12 mouse cellular contexts compared by ENCODE assay signal in the genomic region with DNA sequence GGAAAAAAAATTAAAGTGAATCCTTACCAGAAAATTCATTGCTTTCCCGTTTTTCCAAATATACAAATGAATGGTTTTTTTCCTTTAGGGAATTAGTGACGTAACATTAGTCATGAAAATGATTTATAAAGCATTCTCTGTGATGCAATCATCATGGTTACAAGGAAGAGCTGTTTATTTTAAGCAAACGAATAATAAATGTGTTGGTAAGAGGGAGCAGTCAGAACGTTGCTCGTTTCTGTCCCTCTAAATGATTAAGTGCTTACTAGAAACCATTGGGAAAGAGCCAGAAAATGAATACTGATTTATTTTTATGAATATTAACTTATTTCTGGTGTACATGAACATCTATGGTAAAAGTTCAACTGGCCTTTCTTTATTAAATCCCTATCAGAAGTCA.
"Had no signal": no experiment of that assay in that cellular context is flagged by ENCODE, and none has a peak within 500 bp of the region (broad histone marks: within the 10 kb centered on the region; RNA-seq: fewer than 3 reads in every experiment).

No protein-coding gene starts in this region.

- H3K4me3 ChIP-seq: gastrocnemius, adult 2 months; heart, embryonic 10.5 days; heart, embryonic 12.5 days; hindbrain, embryonic 10.5 days; hindbrain, embryonic 12.5 days; intestine, embryonic 15.5 days; limb, embryonic 13.5 days; limb, embryonic 15.5 days; liver, embryonic 12.5 days had no signal

- H3K9me3 ChIP-seq: heart, embryonic 10.5 days; heart, embryonic 12.5 days; hindbrain, embryonic 10.5 days; hindbrain, embryonic 12.5 days; intestine, embryonic 15.5 days; limb, embryonic 13.5 days; limb, embryonic 15.5 days; liver, embryonic 12.5 days had no signal

- H3K27ac ChIP-seq: gastrocnemius, adult 2 months; heart, embryonic 10.5 days; hindbrain, embryonic 10.5 days; hindbrain, embryonic 12.5 days; hindbrain, embryonic 14.5 days; intestine, embryonic 15.5 days; limb, embryonic 13.5 days; limb, embryonic 15.5 days; liver, embryonic 12.5 days had no signal

- H3K9ac ChIP-seq: heart, embryonic 12.5 days; hindbrain, embryonic 12.5 days; hindbrain, embryonic 14.5 days; intestine, embryonic 15.5 days; limb, embryonic 13.5 days; limb, embryonic 15.5 days; liver, embryonic 12.5 days had no signal

- H3K36me3 ChIP-seq: heart, embryonic 10.5 days; heart, embryonic 12.5 days; hindbrain, embryonic 10.5 days; hindbrain, embryonic 12.5 days; intestine, embryonic 15.5 days; limb, embryonic 13.5 days; limb, embryonic 15.5 days; liver, embryonic 12.5 days had no signal

- H3K27me3 ChIP-seq: heart, embryonic 12.5 days; hindbrain, embryonic 12.5 days; intestine, embryonic 15.5 days; limb, embryonic 15.5 days; liver, embryonic 12.5 days had no signal

- H3K4me1 ChIP-seq: heart, embryonic 10.5 days; heart, embryonic 12.5 days; hindbrain, embryonic 10.5 days; hindbrain, embryonic 12.5 days; intestine, embryonic 15.5 days; limb, embryonic 15.5 days; liver, embryonic 12.5 days had no signal

- H3K4me2 ChIP-seq: heart, embryonic 12.5 days; hindbrain, embryonic 12.5 days; hindbrain, embryonic 14.5 days; intestine, embryonic 15.5 days; limb, embryonic 13.5 days; limb, embryonic 15.5 days; liver, embryonic 12.5 days had no signal

- DNase-seq: gastrocnemius, postnatal 25 days had no signal

- ATAC-seq: intestine, postnatal 0 days; liver, embryonic 12.5 days had no signal
